Mouse (Mus musculus) layer of hippocampus, postnatal 10 days (tissue): ENCODE measurements around the gene Thbs1. TPM values are rescaled to one million over a fixed set of nuclear protein-coding genes. Genes with fewer than 3 reads are reported as not detected.
A peak's percentile ranks its signal among the peaks of the same experiment; 100 is the strongest.
"Not testable (repeated sequence)": the region's sequence is repeated elsewhere in the genome, so short reads cannot be mapped to it uniquely, and the experiment has no call there.

Experiments used
- DNase-seq, 2 experiments: peaks; one replicate each; pipeline ENCODE4 v3.0.0; 2021; ENCODE audit warnings: low spot score in 2 of 2
- total RNA-seq, 2 experiments: library from RNA; stranded (reverse); gene quantifications; 2 replicates each; pipeline ENCODE4 v1.2.3; 2021

Gene Thbs1
- total RNA-seq, 2 experiments from 2014 or later = 7.7 to 9.2 TPM

DNA sequence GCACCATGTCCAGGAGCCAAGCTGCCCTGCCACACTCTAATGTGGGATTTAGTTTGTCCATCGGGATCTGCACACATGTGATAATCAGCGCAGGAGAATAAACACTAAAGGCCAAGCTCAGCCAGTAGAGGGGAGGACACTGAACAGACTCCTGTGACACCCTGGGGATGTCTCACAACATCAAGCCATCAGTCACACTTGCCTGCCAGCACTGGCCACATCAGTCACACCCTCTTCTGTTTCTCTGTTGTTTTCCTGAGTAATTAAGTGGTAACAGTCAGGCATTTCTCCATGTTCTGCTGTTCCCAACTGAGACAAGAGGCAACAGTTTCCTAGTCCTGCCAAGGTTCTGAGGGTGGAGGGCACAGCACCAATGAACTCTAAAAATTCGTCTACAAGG lies 36.1 kb downstream of the Thbs1 start:
- not testable (repeated sequence) for DNase-seq

DNA sequence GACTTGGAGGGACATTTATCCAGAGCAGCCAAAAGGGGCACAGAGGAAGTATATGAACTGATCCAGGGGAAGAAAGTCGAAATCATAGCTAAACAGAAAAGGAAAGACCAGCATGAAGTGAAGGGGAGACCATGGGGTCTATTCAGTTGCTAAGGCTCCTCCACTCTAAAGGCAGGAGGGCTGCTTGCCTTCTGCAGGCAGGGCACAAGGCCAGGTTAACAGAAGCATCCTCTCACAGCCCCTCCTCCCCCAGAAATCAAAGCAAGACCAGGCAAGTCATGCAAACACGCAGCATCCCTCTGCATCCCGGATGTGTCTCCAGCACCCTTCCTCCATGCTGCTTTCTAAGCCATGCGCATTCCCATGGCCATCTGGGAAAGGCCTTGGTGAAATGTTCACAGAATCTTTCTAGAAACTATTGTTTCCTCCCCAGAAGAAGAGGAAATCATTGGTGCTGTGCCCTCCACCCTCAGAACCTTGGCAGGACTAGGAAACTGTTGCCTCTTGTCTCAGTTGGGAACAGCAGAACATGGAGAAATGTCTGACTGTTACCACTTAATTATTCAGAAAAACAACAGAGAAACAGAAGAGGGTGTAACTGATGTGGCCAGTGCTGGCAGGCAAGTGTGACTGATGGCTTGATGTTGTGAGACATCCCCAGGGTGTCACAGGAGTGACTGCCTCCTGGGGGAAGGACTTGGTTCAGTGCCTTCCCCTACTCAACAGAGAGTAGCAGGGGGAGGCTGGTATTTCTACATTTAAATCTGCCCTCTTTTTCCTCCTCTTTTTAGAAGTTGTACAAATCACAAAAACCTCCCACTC lies 36.9 kb downstream of the Thbs1 start:
- DNase-seq = no peak

DNA sequence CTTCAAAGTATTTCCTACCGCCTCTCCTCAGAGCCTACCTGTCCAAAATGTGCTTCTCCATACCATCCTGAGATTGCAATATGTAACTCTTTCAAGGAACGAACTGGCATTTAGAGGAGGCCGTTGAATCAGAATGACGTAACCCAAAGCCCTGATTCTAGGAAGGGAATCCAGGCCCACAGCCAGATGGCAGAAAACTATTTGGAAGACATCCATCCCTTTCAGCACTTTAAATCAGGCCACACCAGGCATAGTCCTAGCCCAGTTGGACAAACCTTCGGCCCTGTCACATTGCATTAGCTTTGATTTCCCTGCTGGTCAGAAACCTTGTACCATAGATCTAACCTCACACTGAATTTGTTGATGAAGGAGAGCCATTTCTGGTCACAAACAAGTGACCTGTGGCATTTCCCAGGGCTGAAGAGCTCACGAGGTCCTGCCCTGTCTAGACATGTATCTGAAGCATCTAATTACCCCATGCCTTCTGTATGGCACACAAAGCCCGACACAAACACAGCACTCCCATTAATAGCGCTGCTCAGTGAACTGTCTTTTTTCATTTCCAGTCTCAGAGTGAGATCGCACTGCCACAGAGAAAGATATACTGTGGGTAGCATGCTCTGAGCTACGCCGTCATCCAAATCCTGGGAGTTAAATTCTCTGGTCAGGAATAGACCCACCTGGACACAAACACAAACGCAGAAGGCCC lies 38.3 kb downstream of the Thbs1 start:
- DNase-seq = peak; percentile 61 to 68

DNA sequence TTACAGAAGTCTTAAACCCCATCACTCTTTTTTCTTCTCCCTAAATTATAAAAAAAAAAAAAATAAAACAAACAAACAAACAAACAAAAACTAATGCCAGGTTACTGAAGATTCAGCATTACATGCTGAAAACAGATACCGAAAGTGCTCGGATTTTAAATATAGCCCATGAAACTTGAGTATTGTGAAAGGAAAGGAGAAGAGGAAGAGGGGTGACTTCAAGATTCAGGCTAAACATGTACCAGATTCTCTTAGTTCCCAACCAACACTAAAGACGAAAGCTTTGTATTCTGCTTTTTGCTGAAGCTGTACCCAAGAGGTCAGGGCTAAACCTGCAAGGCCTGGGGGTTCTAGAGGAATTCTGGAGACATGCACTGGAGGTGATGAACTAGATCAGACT lies 46.4 kb downstream of the Thbs1 start:
- DNase-seq = no peak

DNA sequence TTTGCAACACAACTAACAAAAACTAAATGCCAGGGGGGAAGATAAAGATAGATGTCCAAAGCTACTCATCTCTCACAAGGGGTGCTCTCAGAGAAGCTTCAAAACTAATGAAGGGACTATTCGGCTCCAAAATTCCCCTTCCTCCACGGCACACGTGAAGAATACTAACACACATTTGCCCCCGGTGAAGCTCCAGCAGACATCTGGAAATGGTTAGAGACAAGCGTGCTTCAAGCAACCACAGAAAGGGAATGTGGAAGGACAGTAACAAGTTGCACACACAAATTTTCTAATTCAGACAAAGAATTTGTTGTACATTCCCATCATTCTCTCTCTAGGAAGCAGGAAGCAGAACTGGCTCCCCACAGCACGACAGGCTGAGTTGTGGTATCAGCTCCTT lies 47.5 kb downstream of the Thbs1 start:
- DNase-seq = no peak

DNA sequence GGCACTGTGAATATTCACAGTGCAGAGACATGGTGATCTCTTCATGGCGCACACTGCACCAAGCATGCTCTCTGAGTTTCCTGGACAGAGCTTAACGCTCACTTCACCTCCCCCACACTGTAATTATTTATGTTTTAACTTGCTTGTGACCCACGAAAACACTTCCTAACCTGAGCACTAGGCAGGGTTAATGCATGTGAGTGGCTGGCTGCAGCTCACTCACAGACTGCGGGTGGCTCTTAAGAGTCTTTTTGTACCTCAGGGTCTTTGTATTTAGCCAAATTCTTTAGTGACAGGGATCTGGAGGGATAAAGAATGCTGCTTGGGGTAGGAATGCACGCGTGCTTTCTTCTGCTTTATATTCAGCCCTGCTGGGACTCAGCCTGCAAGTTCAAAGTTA lies 48.9 kb downstream of the Thbs1 start:
- DNase-seq = no peak

DNA sequence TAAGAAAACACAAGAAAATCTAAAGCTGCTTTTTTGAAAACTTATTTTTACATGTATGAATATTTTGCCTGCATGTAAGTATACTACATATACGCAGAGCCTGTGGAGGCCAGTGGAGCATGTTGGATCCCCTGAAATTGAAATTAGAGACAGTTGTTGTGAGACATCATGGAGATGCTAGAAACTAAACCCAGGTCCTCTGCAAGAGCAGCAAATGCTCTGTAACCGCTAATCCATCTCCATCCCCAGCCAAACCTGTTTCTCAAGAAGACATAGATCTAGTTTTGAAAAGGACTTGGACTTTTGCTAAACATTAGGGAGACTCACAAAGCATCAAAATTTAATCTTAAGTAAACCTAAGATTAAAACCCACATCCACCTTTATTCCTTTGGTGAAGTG lies 49.3 kb downstream of the Thbs1 start:
- DNase-seq = no peak

DNA sequence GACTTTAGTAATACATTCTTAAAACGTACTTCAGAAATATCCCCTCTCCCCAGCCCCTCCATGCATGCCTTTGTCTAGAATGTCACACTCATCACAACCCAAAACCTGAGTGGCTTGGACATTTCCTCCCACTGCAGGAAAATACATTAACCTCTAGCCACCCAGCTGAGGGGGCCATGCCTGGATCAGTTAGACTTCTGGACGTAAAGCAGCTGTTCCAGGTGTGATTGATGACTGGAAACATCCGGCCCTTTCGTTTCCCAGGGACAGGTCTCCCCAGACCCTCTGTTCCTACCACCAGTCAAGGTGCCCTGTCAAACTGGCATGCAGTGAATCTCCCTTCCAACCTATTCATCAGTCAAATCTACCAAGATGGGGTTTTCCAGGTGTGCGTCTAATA lies 50.8 kb downstream of the Thbs1 start:
- no peak for DNase-seq

DNA sequence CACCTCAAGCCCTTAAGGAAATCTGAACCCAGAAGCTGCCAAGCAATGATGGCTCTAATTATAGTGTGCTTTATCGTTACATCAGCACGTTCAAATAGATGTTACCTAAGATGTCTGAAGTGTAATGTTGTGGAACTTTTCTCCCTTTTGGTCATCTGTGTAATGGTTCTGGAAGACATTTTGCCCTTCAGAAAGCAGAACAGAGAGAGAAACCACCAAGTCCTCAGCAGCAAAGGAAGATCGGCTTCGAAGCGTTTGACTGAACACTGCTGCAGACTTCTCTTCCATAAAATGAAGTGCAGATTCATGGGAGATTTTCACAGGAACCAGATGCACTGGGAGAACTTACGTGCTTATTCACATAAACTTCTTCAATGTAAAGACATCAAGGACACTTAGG lies 52.5 kb downstream of the Thbs1 start:
- DNase-seq = no peak

DNA sequence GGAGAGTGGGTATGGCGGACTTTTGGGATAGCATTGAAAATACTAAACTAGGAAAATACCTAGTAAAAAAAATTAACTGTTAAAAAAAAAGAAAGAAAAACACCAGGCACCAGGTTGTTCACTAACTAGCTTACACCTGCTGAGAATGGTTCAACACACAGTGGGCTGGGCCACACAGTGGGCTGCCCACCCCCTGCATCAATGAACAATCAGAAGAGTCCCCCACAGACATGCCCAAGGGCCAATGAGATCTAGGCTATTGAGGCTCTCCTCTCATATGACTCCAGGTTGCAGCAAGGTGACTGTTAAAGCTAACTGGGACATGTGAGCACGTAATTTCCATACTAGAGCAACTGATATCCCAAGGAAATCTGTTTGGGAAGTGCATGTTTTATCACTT lies 54.0 kb downstream of the Thbs1 start:
- DNase-seq = no peak

DNA sequence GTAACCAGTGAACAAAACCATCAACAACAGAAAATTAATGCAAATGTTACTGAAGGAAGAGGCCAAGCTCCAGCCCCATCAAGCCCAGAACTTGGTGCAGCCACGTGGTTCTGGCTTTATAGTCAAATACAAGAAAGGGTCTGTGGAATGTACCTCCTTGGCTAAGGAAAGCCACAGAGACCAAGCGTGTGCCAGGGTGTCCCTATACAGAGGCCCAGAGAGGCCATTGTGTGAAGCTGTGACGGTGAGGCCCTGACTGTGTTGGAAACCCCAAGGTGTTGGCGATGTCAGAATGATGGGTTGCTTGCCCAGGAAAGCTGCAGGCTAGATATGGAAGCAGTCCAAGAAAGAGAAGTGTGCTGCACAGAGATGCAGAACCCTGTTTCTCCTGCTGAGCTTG lies 56.1 kb downstream of the Thbs1 start:
- DNase-seq = no peak

DNA sequence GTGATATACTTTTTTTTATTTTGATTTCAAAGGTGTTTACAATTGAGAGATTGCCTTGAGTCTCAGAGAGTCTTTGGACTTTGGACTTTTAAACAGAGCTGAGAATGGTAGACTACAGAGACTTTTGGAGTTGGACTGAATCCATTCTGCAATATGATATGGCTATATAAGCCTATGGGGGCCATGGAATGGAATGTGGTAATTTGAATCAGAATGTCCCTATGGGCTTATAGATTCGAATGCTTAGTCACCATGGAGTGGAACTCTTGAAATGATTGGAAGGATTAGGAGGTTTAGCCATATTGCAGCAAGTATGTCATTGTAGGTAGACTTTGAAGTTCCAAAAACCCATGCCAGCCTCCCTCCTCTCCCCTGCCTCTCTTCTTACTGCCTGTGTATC lies 56.5 kb downstream of the Thbs1 start:
- DNase-seq = no peak

DNA sequence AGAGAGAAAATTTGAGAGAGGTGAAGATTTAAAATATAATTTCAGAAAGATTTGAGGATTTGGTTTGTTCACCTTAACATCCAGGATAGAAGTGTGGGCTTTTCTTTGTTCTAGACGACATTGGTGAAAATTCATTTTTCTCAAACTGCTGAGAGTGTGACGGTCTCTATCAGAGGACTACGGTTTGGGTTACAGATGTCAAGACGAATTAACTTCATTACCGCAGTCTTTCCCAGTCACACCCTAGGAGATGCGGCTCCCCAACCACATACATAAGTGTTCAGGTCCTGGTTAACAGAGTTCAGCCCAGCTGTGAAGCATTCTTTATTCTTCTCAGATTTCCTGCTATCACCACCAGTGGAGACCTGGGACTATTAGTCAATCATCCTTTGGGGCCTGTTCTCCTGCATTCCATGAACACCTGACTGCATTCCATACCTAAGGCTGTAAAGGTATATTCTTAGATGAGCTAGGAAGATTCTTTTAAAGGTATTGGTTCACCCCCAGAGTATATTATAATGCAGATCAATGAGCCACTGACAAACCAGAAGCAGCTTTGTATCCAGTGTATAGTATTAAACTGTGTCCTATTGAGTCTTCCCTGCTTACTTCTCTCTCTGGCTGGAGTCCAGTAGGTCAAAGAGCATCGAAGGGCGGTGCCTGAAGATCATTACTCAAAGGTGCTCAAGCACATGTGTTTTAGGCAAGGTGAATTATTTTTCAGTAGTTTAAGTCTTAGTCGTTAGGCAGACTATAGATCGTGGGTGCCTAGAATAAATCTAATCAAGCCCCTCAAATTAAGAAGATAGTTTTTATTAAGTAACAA lies 63.1 kb downstream of the Thbs1 start:
- no peak for DNase-seq

Other genes starting within 250 kb of the Thbs1 start
- gene Fsip1, start 145.1 kb downstream of the Thbs1 start, total RNA-seq = 1 to 10 TPM; 2.1 to 2.8 TPM